Mouse (Mus musculus) MN1 (cell line): Measurements from ENCODE around the gene Serpinb3c.
"Not testable (repeated sequence)": the region's sequence is repeated elsewhere in the genome, so short reads cannot be mapped to it uniquely, and the experiment has no call there.

Source experiments
- DNase-seq: peaks from one replicate; pipeline ENCODE4 v3.0.0-alpha.2; 2016; ENCODE audit warnings: low spot score

Serpinb3c gene

DNA sequence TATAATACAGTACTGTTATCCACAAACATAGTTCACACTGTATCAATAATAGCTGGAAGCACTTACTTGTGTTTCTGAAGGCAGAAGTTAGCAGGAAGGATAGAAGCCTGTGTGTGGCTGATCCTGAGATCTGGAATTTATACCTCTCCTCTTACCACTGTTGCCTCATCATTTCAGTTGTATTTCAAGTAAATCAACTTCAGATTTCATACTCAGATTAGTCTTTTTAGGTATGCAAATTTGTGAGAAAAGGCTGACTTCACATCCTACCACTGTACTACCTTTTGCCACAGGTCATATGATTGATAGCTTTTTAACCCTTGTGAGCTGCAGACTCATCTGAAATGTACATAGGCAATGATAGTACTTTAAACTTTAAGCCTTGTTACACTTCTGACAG, at the start of gene Serpinb3c, which contains the start of gene Serpinb3b:
TSS of gene Serpinb3c (minus strand) at position 111 of the 400 bp plus-strand sequence.
TSS of gene Serpinb3b (minus strand) at position 101 of the 400 bp plus-strand sequence.
- not testable (repeated sequence) for DNase-seq

DNA sequence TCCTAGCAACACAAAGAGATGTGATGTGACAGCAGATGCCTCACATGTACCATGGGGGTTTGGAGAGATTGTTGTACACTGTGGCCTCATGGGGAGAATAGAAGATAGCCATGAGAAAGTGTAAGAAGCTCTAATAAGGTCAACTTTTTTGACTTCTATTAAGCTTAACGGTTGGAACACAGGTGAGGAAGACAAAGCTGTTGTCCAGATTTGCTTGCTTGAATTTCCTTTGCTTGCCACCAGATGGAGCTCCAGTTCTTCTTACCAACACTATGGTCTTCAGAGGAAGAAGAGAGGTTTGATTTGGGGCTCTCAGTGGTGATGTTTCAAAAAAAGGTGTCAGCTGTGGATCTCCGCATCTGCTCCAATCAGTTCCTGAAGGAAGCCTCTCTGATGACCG, 35.0 kb downstream of the Serpinb3c start:
- not testable (repeated sequence) for DNase-seq
